Mouse (Mus musculus) small intestine, adult 2 months (tissue): ENCODE results near the gene Tgfbrap1.
"Not testable (repeated sequence)": the region's sequence is repeated elsewhere in the genome, so short reads cannot be mapped to it uniquely, and the experiment has no call there.

Experiments used
- CTCF ChIP-seq: fragments of 200-500 bp; IDR thresholded peaks from 2 replicates; pipeline ENCODE4 v1.5.1; 2012; ENCODE audit warnings: low read depth, mild to moderate bottlenecking, control low read depth, inconsistent platforms, low read length, moderate library complexity, mixed read lengths; ENCODE audit not compliant: insufficient replicate concordance, insufficient read length; ENCODE audit errors: extremely low read depth
- POLR2A ChIP-seq: fragments of 200-500 bp; IDR thresholded peaks from 2 replicates; pipeline ENCODE4 v1.6.1; 2012; ENCODE audit warnings: low read depth, mild to moderate bottlenecking, control low read depth, inconsistent platforms, low read length, moderate library complexity

GRCm38 (mm10) chr1:43136488-43137029, 38.1 kb upstream of the Tgfbrap1 start:
- not testable (repeated sequence) for TF ChIP-seq CTCF, POLR2A
